Mouse (Mus musculus): ENCODE data around the gene Aldh3a2.

GRCm38 (mm10) chr11:61310321-61310720 lies 43.1 kb upstream of the Aldh3a2 start:
- no peak for TF ChIP-seq CTCF (IDR thresholded peaks at IDR 0.05; ENCODE audit: extremely low read depth, insufficient read depth, insufficient read length, insufficient replicate concordance)
- TF ChIP-seq POLR2A (IDR thresholded peaks at IDR 0.05; ENCODE audit: low read depth, low read length), result no peak
